Mouse (Mus musculus): ENCODE measurements around the gene Mark2.
A peak's percentile ranks its signal among the peaks of the same experiment; 100 is the strongest.

The Mark2 gene

GRCm38 (mm10) chr19:7265478-7266191 is 76.0 kb downstream of the Mark2 start:
- DNase-seq: peak; percentile 46 to 49

- peak; percentile 22 to 36 for DNase-seq
Measured at GRCm38 (mm10) chr19:7264766-7265331, 76.8 kb downstream of the Mark2 start.

DNA sequence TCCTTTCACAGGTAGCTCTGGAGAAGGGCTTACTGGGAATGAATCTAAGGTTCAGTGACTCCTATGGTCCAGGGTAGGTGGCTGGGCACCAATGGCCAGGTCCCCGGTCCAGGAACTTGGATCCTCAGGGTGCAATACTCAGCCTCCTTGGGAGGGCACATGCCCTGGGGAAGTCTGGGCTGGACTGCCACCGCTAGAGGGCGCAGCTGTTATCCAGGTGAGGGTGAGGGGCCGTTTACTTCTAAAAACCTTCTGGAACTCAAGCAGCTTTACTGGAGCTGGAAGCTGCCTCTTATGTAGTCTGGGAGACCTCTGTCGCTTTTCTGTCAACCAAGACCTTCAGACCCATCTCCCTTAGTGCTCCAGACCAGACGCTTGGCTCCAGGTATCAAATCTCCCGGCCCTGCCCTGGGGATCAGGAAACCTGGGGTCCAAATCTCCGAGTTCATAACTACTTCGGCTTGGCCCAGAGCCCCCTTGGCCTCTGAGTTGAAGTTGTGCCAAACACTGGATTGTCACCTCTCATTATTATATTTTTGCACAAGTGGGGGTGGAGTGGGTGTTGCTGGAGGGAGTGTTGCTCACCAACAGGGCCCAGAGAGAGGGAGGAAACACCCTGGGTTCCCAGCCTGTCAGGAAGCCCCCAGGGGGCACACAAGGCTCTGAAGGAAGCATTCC is 77.4 kb downstream of the Mark2 start:
- peak; percentile 82 to 87 for DNase-seq

DNA sequence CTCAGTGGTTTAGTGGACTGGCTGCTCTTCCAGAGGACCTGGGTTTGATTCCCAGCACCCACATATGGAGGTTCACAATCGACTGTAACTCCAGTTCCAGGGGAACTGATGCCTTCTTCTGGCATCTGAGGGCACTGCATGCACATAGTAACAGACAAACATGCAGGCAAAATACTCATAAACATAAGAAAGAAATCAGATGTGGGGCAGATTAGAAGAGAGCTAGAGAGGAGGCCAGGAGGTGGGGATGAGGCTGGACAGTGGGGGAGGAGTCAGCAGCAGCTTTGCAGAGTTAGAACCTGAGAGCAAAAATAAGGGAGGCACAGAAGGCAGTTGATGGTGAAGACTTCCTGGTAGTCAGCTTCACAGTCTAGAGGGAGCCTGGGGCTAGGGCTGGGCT is 79.1 kb downstream of the Mark2 start:
- no peak for DNase-seq

- no peak for DNase-seq
Measured at GRCm38 (mm10) chr19:7261964-7262363, 79.7 kb downstream of the Mark2 start.

- DNase-seq: no peak
Measured at GRCm38 (mm10) chr19:7261476-7261875, 80.2 kb downstream of the Mark2 start.

DNA sequence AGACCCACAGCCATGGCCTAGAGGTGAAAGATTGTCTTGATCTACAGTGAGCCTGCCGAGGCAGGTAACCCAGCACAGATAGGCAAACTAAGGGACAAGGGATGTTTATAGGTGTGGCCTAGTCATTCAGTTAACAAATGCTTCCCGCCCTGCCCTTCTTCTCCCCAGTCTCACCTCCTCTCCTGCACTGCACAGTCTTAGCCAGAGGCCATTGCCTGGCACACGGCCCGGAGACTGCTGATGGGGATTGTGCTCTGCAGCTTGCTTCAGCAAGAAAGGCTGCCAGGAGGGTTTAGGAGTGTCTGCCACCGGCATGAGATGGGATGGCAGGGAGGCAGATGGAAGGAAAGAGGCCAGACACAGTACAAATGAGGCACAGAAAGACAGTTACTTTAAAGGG is 83.8 kb downstream of the Mark2 start:
- DNase-seq: peak in 1 of 2 experiments; percentile 44

- no peak for DNase-seq
Measured at GRCm38 (mm10) chr19:7246021-7246420, 95.6 kb downstream of the Mark2 start.

- peak; percentile 92 to 96 for DNase-seq
Measured at GRCm38 (mm10) chr19:7240782-7241690, 100.6 kb downstream of the Mark2 start, which contains the start of gene Naa40. Gene Naa40, minus strand, starts transcription at chr19:7241183.

DNA sequence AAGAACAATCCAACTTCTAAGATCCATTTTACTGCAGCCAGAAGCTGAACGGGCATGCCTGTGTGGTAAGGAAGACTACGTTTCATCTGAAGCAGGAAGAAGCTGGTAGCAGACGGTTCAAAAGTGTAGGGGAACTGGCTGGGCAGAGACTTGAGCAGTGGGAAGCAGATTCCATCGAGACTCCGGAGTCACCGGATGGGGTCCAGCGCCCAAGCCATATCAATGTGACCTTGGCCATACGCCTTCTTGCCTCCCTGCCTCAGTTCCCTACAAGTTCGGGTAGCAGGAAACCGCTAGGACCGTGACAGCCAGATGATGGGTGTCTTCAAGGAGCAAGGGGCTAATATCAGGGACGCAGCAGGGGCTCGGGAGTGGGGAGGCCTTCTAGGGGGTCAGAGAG is 101.4 kb downstream of the Mark2 start:
- peak in 1 of 2 experiments; percentile 41 for DNase-seq

DNA sequence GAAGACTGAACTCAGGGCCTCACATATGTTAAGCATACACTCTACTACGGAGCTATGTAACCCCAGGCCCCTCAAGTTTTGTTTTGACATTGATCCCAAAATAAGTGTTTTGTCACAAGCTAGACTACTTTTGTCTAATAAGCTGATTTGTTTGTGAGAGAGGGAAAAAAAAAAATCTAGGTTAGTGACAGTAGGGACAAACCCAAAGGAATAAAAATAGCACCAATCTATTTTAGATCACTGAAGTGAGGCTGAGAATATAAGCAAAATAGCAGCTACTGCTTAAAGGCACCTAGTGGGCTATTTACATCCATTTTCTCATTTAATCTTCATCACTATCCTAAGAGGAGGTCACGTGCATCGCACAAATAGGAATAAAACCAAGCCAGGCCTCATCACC is 102.1 kb downstream of the Mark2 start:
- no peak for DNase-seq

- no peak for DNase-seq
Measured at GRCm38 (mm10) chr19:7236742-7237141, 104.9 kb downstream of the Mark2 start.

DNA sequence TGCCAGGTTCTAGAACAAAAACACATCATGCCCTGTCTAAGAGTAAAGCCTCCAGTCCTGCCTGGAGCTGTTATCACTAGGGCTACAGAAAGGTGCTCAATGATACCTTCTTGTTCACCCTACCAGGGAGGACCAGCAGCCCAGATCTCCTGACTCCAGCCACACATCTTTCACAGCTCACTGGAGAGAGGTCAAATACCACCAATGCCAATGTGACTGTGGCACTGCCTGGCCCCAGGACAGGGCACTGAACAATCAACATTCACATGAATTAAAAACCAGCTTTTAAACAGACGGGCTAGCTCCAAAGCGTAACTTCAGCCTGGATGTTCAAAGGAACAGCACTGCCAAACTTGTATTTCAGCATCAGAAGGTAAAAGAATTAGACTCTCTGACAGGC is 105.6 kb downstream of the Mark2 start:
- DNase-seq: no peak

DNA sequence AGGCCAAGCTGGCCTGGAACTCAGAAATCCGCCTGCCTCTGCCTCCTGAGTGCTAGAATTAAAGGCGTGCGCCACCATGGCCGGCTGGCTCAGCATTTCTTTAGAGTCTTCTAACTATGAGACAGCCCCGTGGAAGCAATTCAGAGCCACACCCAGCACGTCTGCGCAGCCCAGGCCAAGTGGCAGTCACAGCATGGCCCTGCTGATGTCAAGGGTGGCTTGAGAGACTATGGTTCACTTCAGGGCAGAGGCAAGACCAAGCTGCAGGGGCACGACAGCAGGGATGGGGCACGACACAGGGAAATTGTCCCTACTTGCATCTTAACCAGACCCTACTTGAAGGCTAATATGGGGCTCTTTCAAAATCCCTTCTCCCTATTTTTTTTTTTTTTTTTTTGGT is 106.2 kb downstream of the Mark2 start:
- no peak for DNase-seq

- peak; percentile 79 to 84 for DNase-seq
Measured at GRCm38 (mm10) chr19:7234537-7235221, 107.0 kb downstream of the Mark2 start.

DNA sequence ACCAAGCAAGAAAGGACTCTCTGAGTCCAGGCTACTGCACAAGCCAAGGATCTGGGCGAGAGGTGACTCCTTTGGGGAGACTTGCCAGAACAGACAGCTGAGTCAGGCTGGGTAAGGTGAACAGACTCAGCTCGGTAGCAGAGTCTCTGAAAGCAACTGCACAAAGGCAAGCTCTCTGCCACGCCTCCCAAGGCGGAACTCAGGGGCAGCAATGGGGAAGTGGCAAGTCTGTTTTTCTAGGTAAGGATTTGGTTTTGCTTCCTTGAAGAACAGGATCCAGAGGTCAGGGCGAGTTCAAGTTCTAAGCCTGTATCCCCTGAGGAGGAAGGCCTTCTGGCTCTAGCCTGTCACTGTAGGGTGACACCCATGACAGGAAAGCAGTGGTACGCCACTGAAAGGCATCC is 115.1 kb downstream of the Mark2 start:
- DNase-seq: no peak

All from cerebellum, adult 18-20 months (tissue).